Comparison of ENCODE assay signal across 8 mouse cellular contexts in genomic region chr8:87470834-87471602, GRCm38 (mm10). TPM values are rescaled to one million over a fixed set of nuclear protein-coding genes. Genes with fewer than 3 reads are reported as not detected.
DNase-seq lines count a peak whose midpoint lies in the region; ATAC-seq lines count a peak whose summit lies in the region.

No protein-coding gene starts in this region.

- no peaks in the 10 kb centered on the region for H3K9me3 ChIP-seq in kidney, embryonic 15.5 days (replicated peaks)
- no peaks in the 10 kb centered on the region for H3K9me3 ChIP-seq in hindbrain, embryonic 12.5 days (replicated peaks)
- no peaks in the 10 kb centered on the region for H3K9me3 ChIP-seq in neural tube, embryonic 13.5 days

- H3K27ac ChIP-seq in kidney, embryonic 15.5 days = no peak overlapping the region
- peak overlapping the region; percentile 86 for H3K27ac ChIP-seq in hindbrain, embryonic 12.5 days
- peak overlapping the region; percentile 92 for H3K27ac ChIP-seq in neural tube, embryonic 13.5 days (replicated peaks)

- 3% methylated on average over 32 of the region's 32 CpGs for WGBS in kidney, embryonic 15.5 days
- under 1% methylated on average over 32 of the region's 32 CpGs for WGBS in hindbrain, embryonic 12.5 days
- 2% methylated on average over 32 of the region's 32 CpGs for WGBS in neural tube, embryonic 13.5 days

- peaks cover 97% of the 10 kb centered on the region for H3K27me3 ChIP-seq in kidney, embryonic 15.5 days
- peaks cover 78% of the 10 kb centered on the region for H3K27me3 ChIP-seq in hindbrain, embryonic 12.5 days
- peaks cover 82% of the 10 kb centered on the region for H3K27me3 ChIP-seq in neural tube, embryonic 13.5 days

- no peak for DNase-seq in kidney, adult 11 months
- DNase-seq in embryo, embryonic 10 days (ENCODE audit: low spot score) = peak; percentile 48
- no peak for DNase-seq in thymus, postnatal 4 days
- no peak for DNase-seq in left cerebral cortex, adult 18-20 months (ENCODE audit: low spot score in 2 of 2)
- DNase-seq in natural killer cell, adult 2 months (ENCODE audit: low spot score in 2 of 2) = no peak

- no peak overlapping the region for H3K9ac ChIP-seq in kidney, embryonic 15.5 days
- peak overlapping the region; percentile 74 for H3K9ac ChIP-seq in hindbrain, embryonic 12.5 days
- peak overlapping the region; percentile 86 for H3K9ac ChIP-seq in neural tube, embryonic 13.5 days

- ATAC-seq in kidney, embryonic 15.5 days (replicated peaks; ENCODE audit: low FRiP score) = no peak
- ATAC-seq in hindbrain, embryonic 12.5 days (ENCODE audit: low FRiP score) = no peak
- ATAC-seq in neural tube, embryonic 13.5 days (ENCODE audit: low read depth) = no peak

- peak overlapping the region; percentile 55 for H3K4me3 ChIP-seq in kidney, embryonic 15.5 days (replicated peaks)
- peak overlapping the region; percentile 66 for H3K4me3 ChIP-seq in hindbrain, embryonic 12.5 days
- peak overlapping the region; percentile 64 for H3K4me3 ChIP-seq in neural tube, embryonic 13.5 days

- peak overlapping the region; percentile 54 for H3K4me2 ChIP-seq in kidney, embryonic 15.5 days
- H3K4me2 ChIP-seq in hindbrain, embryonic 12.5 days (replicated peaks) = peak overlapping the region; percentile 92
- H3K4me2 ChIP-seq in neural tube, embryonic 13.5 days = peak overlapping the region; percentile 90

- no peaks in the 10 kb centered on the region for H3K36me3 ChIP-seq in kidney, embryonic 15.5 days
- H3K36me3 ChIP-seq in hindbrain, embryonic 12.5 days = no peaks in the 10 kb centered on the region
- H3K36me3 ChIP-seq in neural tube, embryonic 13.5 days = no peaks in the 10 kb centered on the region

- H3K4me1 ChIP-seq in kidney, embryonic 15.5 days = peaks cover 50% of the 10 kb centered on the region
- peaks cover 48% of the 10 kb centered on the region for H3K4me1 ChIP-seq in hindbrain, embryonic 12.5 days
- peaks cover 69% of the 10 kb centered on the region for H3K4me1 ChIP-seq in neural tube, embryonic 13.5 days (replicated peaks)

RNA-seq across cellular contexts. Expression of gene Cbln1, which starts 1.4 kb away (rescaled TPM):
- polyA plus RNA-seq in kidney, embryonic 15.5 days (2015; fragmentation: Nextera tagmentation; extraction: Ambion mirVana) = not detected in 2 replicates
- polyA plus RNA-seq in hindbrain, embryonic 12.5 days (2016; fragmentation: Nextera tagmentation; extraction: Ambion mirVana) = 21.5 and 27.0 TPM in 2 replicates
- 25.7 and 28.1 TPM in 2 replicates for polyA plus RNA-seq in neural tube, embryonic 13.5 days (2015; fragmentation: Nextera tagmentation; extraction: Ambion mirVana)
- total RNA-seq in left cerebral cortex, adult 18-20 months (2021) = 10 to 100 TPM in 1 of 2 experiments, 1 to 10 TPM in 1; 6.9 to 10.4 TPM

Comparison
In these comparisons a context has a peak if more than half of its experiments do, and no peak if none do; other contexts are left out.
1. RNA of gene Cbln1, which starts 1.4 kb away (polyA plus RNA-seq): 25.7 to 28.1 TPM in neural tube, embryonic 13.5 days and 21.5 to 27.0 TPM in hindbrain, embryonic 12.5 days; not detected in kidney, embryonic 15.5 days; every median in the first group is over 10 times any median in the second.
2. Peak in every context shown above with its lines, with median percentiles within 50 percentile points of each other: H3K4me2 ChIP-seq and H3K4me3 ChIP-seq.